Mouse (Mus musculus) kidney, postnatal 0 days (tissue): ENCODE measurements at regions not wholly inside any gene's neighbourhood (a gene's known extent, or its start where the extent isn't known, plus 50 kb on each side); places are given as distances from the start of the nearest gene placed in this dataset.

Source experiments
- ATAC-seq: fragments of 200-750 bp; cut with Nextera tagmentation; replicated peaks from 2 replicates; pipeline ENCODE4 v1.8.0; 2017; ENCODE audit warnings: low read depth, moderate number of reproducible peaks, moderate TSS enrichment, moderate library complexity; ENCODE audit not compliant: low FRiP score
- DNase-seq: peaks from one replicate; pipeline ENCODE4 v3.0.0-alpha.2; 2016; ENCODE audit warnings: low spot score
- H3K27ac ChIP-seq: fragments of 300-500 bp; sonication (generic); 2 replicates; pipeline ENCODE4 v1.5.1; 2014; ENCODE audit warnings: mild to moderate bottlenecking
- H3K27me3 ChIP-seq: fragments of 300-500 bp; sonication (generic); 2 replicates; pipeline ENCODE4 v1.6.1; 2014; ENCODE audit warnings: low read length, mixed read lengths; ENCODE audit not compliant: insufficient read depth
- H3K36me3 ChIP-seq: fragments of 300-500 bp; sonication (generic); 2 replicates; pipeline ENCODE4 v1.6.1; 2014; ENCODE audit warnings: low read length, mixed read lengths; ENCODE audit not compliant: insufficient read depth
- H3K4me1 ChIP-seq: fragments of 300-500 bp; sonication (generic); replicated peaks from 2 replicates; pipeline ENCODE4 v1.6.1; 2014; ENCODE audit warnings: antibody characterized with exemption, low read length, mixed read lengths; ENCODE audit not compliant: insufficient read depth
- H3K4me2 ChIP-seq: fragments of 300-500 bp; sonication (generic); 2 replicates; pipeline ENCODE4 v1.6.1; 2014; ENCODE audit warnings: mild to moderate bottlenecking, low read length, moderate library complexity, mixed read lengths
- H3K4me3 ChIP-seq: fragments of 300-500 bp; sonication (generic); replicated peaks from 2 replicates; pipeline ENCODE4 v1.5.1; 2014; ENCODE audit warnings: low read depth, low read length
- H3K9ac ChIP-seq: fragments of 300-500 bp; sonication (generic); 2 replicates; pipeline ENCODE4 v1.6.1; 2014; ENCODE audit warnings: low read depth, low read length
- H3K9me3 ChIP-seq: fragments of 300-500 bp; sonication (generic); replicated peaks from 2 replicates; pipeline ENCODE4 v1.6.1; 2016; ENCODE audit warnings: low read length, inconsistent platforms, mixed read lengths
- CTCF ChIP-seq: IDR thresholded peaks from 2 replicates; pipeline ENCODE4 v1.5.1; 2016; ENCODE audit warnings: antibody characterized with exemption, low read depth, mild to moderate bottlenecking, moderate library complexity
- WGBS: fragments of 180-500 bp; shearing (Covaris S2); extraction: QIAGEN DNeasy Blood & Tissue Kit; methylation state at CpG from one replicate; pipeline ENCODE4 v1.1.7; 2014; 5-methylcytosine and 5-hydroxymethylcytosine counted together

DNA sequence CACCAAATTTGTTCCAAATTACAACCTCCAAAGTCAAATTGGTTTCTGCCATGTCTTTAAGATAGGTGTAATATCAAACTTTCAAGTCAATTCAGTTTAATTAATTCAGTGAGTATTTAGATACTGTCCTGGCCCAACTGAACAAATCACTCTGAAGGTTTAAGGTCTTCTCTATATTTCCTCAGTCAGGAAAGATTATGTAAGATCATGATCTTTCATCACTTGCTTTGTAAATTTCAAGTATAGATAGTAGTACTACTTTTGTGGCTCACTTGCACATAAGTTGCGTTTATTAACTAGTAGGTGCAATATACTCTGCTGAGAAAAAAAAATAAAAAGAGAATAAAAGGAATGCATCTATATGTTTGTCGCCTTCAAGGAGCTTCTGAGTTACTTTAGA is 485.4 kb downstream of the H2al1n start:
- no peak for DNase-seq
- Histone ChIP-seq H3K9ac (no peak overlapping the region), H3K4me1 (no peaks in the 10 kb centered on the region), H3K9me3 (no peaks in the 10 kb centered on the region), H3K4me3 (no peak overlapping the region), H3K27ac (no peak overlapping the region), H3K36me3 (no peaks in the 10 kb centered on the region), H3K27me3 (no peaks in the 10 kb centered on the region), H3K4me2 (no peak overlapping the region)
- no peak for TF ChIP-seq CTCF
- no peak for ATAC-seq
- 82% methylated on average over 2 of the region's 2 CpGs for WGBS

DNA sequence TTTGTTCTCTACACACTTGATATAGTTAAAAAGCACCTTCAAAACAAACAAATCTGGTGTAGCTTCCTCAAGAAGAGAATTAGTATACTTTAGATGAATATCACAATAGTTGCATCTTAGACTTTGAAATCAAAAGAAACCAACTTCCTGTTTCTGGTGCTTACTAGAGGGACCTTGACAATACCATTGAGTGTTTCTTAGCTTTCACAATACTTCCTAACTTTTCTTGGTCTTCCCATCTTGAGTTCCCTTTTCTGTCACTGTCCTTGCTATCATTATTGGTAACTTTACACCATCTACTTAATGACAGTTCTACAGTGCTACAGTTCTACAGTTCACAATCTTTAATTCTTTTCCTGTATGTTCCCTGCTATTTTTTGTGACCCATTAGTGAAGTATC is 528.1 kb downstream of the H2al1n start:
- Histone ChIP-seq H3K4me3 (no peak overlapping the region), H3K27ac (no peak overlapping the region), H3K9ac (no peak overlapping the region), H3K27me3 (no peaks in the 10 kb centered on the region), H3K4me2 (no peak overlapping the region), H3K36me3 (no peaks in the 10 kb centered on the region), H3K4me1 (no peaks in the 10 kb centered on the region), H3K9me3 (no peaks in the 10 kb centered on the region)
- TF ChIP-seq CTCF: no peak
- no peak for ATAC-seq
- DNase-seq: no peak
